In the genomic region with DNA sequence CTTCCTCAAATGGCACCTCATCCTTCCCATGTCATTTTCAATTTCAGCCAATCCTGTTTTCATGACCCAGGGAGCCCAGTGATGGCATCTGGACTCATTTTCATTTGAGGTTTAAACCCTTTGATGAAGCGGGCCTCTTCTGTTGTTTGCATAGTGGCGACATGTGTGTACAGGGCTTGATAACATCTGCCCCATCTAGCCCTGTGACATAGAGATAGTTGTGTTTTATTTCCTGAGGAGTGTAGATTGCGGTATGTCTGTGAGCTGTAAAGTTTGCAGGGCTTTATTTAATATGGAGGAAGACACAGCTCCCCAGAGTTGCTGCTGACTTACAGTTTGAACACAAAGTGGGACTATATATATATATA, we compare ENCODE assay signal across 20 mouse cellular contexts.
A peak's percentile ranks its signal among the peaks of the same experiment; 100 is the strongest.
DNase-seq lines count a peak whose midpoint lies in the region; ATAC-seq lines count a peak whose summit lies in the region.
"Had no signal": no experiment of that assay in that cellular context is flagged by ENCODE, and none has a peak within 500 bp of the region (broad histone marks: within the 10 kb centered on the region; RNA-seq: fewer than 3 reads in every experiment).

No protein-coding gene starts in this region.

- H3K4me2 ChIP-seq in neural tube, embryonic 11.5 days (ENCODE audit: low read depth) = no peak overlapping the region
- no peak overlapping the region for H3K4me2 ChIP-seq in neural tube, embryonic 15.5 days
- H3K4me2 ChIP-seq in hindbrain, embryonic 13.5 days = no peak overlapping the region; the same call in 1 of the 2 replicates
- no peak overlapping the region for H3K4me2 ChIP-seq in midbrain, embryonic 11.5 days
- peak overlapping the region; percentile 37; the same call in 1 of the 2 replicates for H3K4me2 ChIP-seq in neural tube, embryonic 13.5 days
- H3K4me2 ChIP-seq: heart, embryonic 13.5 days; liver, embryonic 11.5 days had no signal

- 52% methylated on average over 3 of the region's 3 CpGs for WGBS in neural tube, embryonic 11.5 days
- 50% methylated on average over 3 of the region's 3 CpGs for WGBS in neural tube, embryonic 15.5 days
- WGBS in hindbrain, embryonic 13.5 days = 35% methylated on average over 3 of the region's 3 CpGs
- WGBS in midbrain, embryonic 11.5 days = 46% methylated on average over 3 of the region's 3 CpGs
- 44% methylated on average over 3 of the region's 3 CpGs for WGBS in neural tube, embryonic 13.5 days

- no peak overlapping the region for H3K4me3 ChIP-seq in neural tube, embryonic 11.5 days (ENCODE audit: low read depth, low read length)
- H3K4me3 ChIP-seq in neural tube, embryonic 15.5 days (replicated peaks) = no peak overlapping the region
- no peak overlapping the region for H3K4me3 ChIP-seq in hindbrain, embryonic 13.5 days
- no peak overlapping the region for H3K4me3 ChIP-seq in midbrain, embryonic 11.5 days (ENCODE audit: low read depth, low read length)
- H3K4me3 ChIP-seq in neural tube, embryonic 13.5 days = no peak overlapping the region
- H3K4me3 ChIP-seq: heart, adult 2 months; heart, embryonic 13.5 days; layer of hippocampus, adult 2 months had no signal

- no peak for DNase-seq in neural tube, embryonic 11.5 days (ENCODE audit: low spot score)
- no peak for DNase-seq in midbrain, embryonic 11.5 days (ENCODE audit: low spot score, missing footprints)
- DNase-seq in lung, postnatal 4 days = no peak
- no peak for DNase-seq in kidney, adult 8-10 months
- DNase-seq: adrenal gland, postnatal 10 days; gastrocnemius, postnatal 25 days; heart, adult 2 months; heart, postnatal 14 days; liver, postnatal 0 days; right cerebral cortex, postnatal 14 days; thymus, adult 2 months had no signal

- H3K36me3 ChIP-seq in neural tube, embryonic 11.5 days (ENCODE audit: control insufficient read depth, insufficient read depth, low read length) = no peaks in the 10 kb centered on the region
- no peaks in the 10 kb centered on the region for H3K36me3 ChIP-seq in neural tube, embryonic 15.5 days
- no peaks in the 10 kb centered on the region for H3K36me3 ChIP-seq in hindbrain, embryonic 13.5 days
- H3K36me3 ChIP-seq in midbrain, embryonic 11.5 days (ENCODE audit: control insufficient read depth, insufficient read depth, low read length) = no peaks in the 10 kb centered on the region
- H3K36me3 ChIP-seq in neural tube, embryonic 13.5 days = no peaks in the 10 kb centered on the region
- H3K36me3 ChIP-seq: heart, embryonic 13.5 days had no signal

- peak overlapping the region; percentile 85 for H3K27ac ChIP-seq in neural tube, embryonic 11.5 days (ENCODE audit: low read depth, low read length)
- H3K27ac ChIP-seq in neural tube, embryonic 15.5 days (replicated peaks) = no peak overlapping the region
- peak overlapping the region; percentile 77 for H3K27ac ChIP-seq in hindbrain, embryonic 13.5 days
- peak overlapping the region; percentile 66 for H3K27ac ChIP-seq in midbrain, embryonic 11.5 days (ENCODE audit: low read depth, low read length)
- peak overlapping the region; percentile 83 for H3K27ac ChIP-seq in neural tube, embryonic 13.5 days (replicated peaks)
- H3K27ac ChIP-seq: heart, adult 2 months; heart, embryonic 13.5 days; layer of hippocampus, adult 2 months; stomach, postnatal 0 days had no signal

- no peak overlapping the region for H3K9ac ChIP-seq in neural tube, embryonic 11.5 days (ENCODE audit: low read length)
- H3K9ac ChIP-seq in neural tube, embryonic 15.5 days (replicated peaks) = no peak overlapping the region
- no peak overlapping the region for H3K9ac ChIP-seq in hindbrain, embryonic 13.5 days
- H3K9ac ChIP-seq in midbrain, embryonic 11.5 days (ENCODE audit: low read length) = no peak overlapping the region
- H3K9ac ChIP-seq in neural tube, embryonic 13.5 days = no peak overlapping the region
- H3K9ac ChIP-seq: heart, embryonic 13.5 days; liver, postnatal 0 days had no signal

- H3K4me1 ChIP-seq in neural tube, embryonic 11.5 days (ENCODE audit: control insufficient read depth, insufficient read depth, low read length) = peaks cover 11% of the 10 kb centered on the region
- peaks cover 19% of the 10 kb centered on the region for H3K4me1 ChIP-seq in neural tube, embryonic 15.5 days
- peaks cover 22% of the 10 kb centered on the region for H3K4me1 ChIP-seq in hindbrain, embryonic 13.5 days (replicated peaks)
- H3K4me1 ChIP-seq in midbrain, embryonic 11.5 days (ENCODE audit: control insufficient read depth, insufficient read depth, low read length) = peaks cover 22% of the 10 kb centered on the region
- H3K4me1 ChIP-seq in neural tube, embryonic 13.5 days (replicated peaks) = peaks cover 22% of the 10 kb centered on the region

- no peaks in the 10 kb centered on the region for H3K9me3 ChIP-seq in neural tube, embryonic 11.5 days (ENCODE audit: control insufficient read depth, low read length)
- H3K9me3 ChIP-seq in neural tube, embryonic 15.5 days (replicated peaks) = no peaks in the 10 kb centered on the region
- no peaks in the 10 kb centered on the region for H3K9me3 ChIP-seq in hindbrain, embryonic 13.5 days
- H3K9me3 ChIP-seq in midbrain, embryonic 11.5 days (ENCODE audit: control insufficient read depth, low read length) = no peaks in the 10 kb centered on the region
- no peaks in the 10 kb centered on the region for H3K9me3 ChIP-seq in neural tube, embryonic 13.5 days
- H3K9me3 ChIP-seq: heart, embryonic 13.5 days had no signal

- no peaks in the 10 kb centered on the region for H3K27me3 ChIP-seq in neural tube, embryonic 11.5 days (ENCODE audit: control insufficient read depth, insufficient read depth, low read length)
- no peaks in the 10 kb centered on the region for H3K27me3 ChIP-seq in neural tube, embryonic 15.5 days (replicated peaks)
- H3K27me3 ChIP-seq in hindbrain, embryonic 13.5 days = no peaks in the 10 kb centered on the region
- H3K27me3 ChIP-seq in midbrain, embryonic 11.5 days (ENCODE audit: control insufficient read depth, insufficient read depth, low read length) = no peaks in the 10 kb centered on the region
- H3K27me3 ChIP-seq in neural tube, embryonic 13.5 days = no peaks in the 10 kb centered on the region

- ATAC-seq in neural tube, embryonic 11.5 days (ENCODE audit: insufficient read depth, low FRiP score, low TSS enrichment) = peak; percentile 38
- no peak for ATAC-seq in neural tube, embryonic 15.5 days (ENCODE audit: low FRiP score)
- ATAC-seq in hindbrain, embryonic 13.5 days (ENCODE audit: low FRiP score) = no peak; the same call in 1 of the 2 replicates
- ATAC-seq in midbrain, embryonic 11.5 days (ENCODE audit: low FRiP score) = peak; percentile 57
- no peak for ATAC-seq in neural tube, embryonic 13.5 days (ENCODE audit: low read depth)
- no peak for ATAC-seq in activated CD4-positive, CD25-positive, alpha-beta regulatory T cell, adult 4 months
- ATAC-seq: liver, postnatal 0 days; lung, postnatal 0 days had no signal

Comparison
In these comparisons a context has a peak if more than half of its experiments do, and no peak if none do; other contexts are left out.
1. ATAC-seq: peak in neural tube, embryonic 11.5 days (single experiment) and midbrain, embryonic 11.5 days (single experiment); none in neural tube, embryonic 15.5 days (single experiment), hindbrain, embryonic 13.5 days (single experiment), neural tube, embryonic 13.5 days (single experiment) and activated CD4-positive, CD25-positive, alpha-beta regulatory T cell, adult 4 months (single experiment).